Mouse (Mus musculus) naive thymus-derived CD4-positive, alpha-beta T cell, adult 2 months (primary cell): Measurements from ENCODE around the gene Shank1.
A peak's percentile ranks its signal among the peaks of the same experiment; 100 is the strongest.
"Not testable (repeated sequence)": the region's sequence is repeated elsewhere in the genome, so short reads cannot be mapped to it uniquely, and the experiment has no call there.

Experiments used
- DNase-seq: peaks from one replicate; pipeline ENCODE4 v3.0.0-alpha.2; 2011; ENCODE audit warnings: low read depth

The Shank1 gene

DNA sequence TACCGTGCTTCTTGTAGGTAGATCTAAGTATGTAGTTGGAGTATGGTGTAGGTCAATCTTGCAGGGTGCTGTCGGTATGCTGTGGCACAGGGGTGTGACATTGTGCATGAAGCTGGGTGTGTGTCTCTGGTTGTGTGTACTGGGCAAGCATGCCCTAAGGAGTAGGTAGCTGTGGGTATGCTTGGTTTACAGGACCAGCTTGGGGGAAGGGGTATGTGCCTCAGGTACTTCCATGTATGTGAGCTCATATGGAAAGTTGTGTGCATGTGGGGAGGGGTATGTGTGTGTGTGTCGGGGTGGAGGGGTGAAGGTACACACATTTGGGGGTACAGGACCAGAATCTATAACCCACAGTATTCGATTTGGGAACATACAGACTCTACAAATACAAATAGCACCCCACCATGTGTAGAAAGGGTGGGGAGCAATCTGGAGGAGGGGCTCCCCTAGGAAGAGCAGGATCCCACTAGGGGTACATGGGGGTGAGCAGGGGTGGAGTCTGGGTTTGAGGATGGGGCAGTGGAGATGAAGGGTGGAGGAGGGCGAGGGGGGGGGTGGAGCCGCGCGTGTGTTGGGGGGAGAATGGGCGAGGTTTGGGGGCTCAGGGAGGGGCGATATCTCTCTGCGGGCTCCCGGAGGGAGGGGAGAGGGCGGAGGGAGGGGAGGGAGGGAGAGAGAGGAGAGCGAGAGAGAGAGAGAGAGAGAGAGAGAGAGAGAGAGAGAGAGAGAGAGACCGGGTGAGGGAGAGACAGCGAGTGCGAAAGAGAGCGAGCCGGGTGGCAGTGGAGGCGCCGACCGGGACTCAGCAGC, at the start of gene Shank1:
Shank1 (plus strand) TSS at position 779 of the 810 bp plus-strand sequence.
- DNase-seq: peak; percentile 13

DNA sequence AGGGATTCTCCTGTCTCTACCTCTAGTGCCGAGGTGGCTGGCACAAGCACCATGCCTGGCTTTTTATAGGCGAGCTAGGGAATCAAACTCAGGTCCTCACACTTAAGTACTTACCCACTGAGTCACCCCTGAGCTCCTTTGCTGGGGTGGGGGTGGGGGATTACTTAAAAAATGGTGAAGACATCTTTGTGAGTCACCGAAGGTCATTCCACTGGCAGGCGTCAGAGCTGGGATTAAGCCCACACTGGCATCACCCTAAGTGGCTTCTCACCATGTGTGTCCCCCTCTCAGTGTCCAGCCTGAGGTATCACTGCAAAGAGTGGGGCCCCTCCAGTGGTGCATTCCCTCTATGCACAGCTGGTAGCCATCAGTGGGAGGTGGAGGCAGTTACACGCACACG, 49.6 kb upstream of the Shank1 start:
- no peak for DNase-seq

DNA sequence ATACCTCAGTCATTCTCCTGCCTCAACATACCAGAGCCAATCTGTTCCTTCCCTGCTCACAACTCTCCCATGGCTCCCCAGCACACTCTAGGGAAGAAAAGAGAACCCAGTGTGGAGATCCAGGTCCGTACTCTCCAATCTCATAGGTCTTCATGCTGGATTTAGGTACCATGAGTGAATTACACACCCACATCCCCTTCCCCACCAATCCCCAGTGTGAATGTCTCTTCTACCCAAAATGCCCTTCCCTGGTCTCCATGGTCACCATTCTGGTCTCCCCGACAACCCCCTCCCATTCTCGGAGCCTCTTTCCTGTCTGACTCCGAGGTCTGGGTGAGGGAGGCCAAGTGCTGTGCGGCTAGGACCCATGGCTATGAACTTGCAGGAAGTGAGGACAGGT, 48.9 kb upstream of the Shank1 start, which contains the start of gene Gm15517:
Gm15517 (plus strand) TSS at position 301 of the 400 bp plus-strand sequence.
- DNase-seq: no peak

DNA sequence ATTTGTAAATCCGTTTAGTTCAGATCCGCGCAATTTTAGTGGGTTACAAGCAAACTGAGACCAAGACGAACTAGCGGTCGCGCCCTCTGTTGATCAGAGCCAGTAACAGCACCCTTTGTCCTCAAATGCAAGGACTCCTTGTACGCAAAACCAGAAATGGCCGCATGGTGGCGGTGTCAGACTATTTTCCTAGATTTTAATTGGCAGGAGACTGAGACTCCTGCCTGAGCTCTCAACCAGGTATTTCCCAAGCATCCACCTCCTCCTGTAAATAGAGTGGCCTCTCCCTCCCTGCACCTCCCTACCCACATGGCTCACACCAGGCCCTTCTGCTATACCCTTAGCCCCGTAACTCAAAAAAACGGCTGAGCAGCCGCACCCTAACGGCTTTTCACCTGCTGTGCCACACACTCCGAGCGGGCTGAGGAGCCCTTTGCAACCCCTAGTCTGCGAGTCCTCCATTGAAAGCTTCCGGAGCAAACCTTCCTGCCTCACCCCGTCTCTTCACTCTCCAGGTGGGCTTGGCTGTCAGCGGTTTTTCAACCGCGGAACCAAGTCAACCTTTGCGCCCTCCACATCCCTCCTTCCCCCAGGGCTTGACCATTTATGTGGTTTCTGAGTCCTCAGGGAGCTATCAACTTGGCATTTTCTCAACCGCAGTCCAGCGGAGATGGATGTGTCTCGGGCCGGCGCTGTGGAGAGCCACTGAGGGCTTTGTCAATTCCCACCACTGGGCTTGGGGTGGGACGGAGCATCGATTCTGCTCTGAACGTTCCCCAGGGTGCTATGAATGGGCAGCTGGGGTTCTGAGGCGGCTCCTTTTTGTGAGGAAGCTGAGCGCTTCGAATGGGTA, 47.0 kb upstream of the Shank1 start:
- peak; percentile 96 for DNase-seq

DNA sequence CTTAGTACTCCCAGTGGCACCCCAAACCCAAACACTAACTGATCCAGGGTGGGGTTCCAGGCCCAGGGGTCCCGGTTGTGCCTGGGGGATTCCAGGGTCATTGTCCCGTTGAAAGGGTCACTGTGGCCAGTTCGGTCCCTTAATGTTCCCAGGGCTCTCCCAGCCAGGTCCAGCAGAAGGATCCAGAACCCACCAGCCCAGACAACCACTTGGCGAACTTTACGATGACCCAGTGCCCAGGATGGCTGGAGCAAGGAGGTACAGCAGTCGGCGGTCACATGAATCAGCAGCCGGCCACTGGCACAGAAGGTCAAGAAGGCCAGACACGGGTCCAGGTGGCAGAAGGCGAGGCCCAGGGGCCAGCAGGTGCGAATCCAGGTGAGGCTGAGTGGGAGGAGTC, 41.9 kb upstream of the Shank1 start:
- DNase-seq: no peak

DNA sequence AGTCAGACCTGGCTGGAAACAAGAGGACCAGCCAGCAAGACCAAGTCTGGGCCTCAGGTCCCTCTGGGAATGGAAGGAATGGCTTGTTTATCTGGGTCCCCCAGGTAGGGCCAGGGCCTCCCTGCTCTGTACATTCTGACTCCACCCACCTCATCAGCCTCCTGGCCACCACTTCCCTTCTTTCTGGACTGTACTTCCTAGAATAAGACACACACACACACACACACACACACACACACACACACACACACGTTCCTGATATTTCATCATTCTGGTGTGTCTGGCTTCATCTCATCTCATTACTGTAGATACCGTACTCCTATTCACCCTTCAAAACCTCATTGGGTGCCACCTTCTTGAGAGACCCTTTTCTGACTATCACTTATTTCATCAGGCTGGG, 40.7 kb upstream of the Shank1 start:
- DNase-seq: no peak

DNA sequence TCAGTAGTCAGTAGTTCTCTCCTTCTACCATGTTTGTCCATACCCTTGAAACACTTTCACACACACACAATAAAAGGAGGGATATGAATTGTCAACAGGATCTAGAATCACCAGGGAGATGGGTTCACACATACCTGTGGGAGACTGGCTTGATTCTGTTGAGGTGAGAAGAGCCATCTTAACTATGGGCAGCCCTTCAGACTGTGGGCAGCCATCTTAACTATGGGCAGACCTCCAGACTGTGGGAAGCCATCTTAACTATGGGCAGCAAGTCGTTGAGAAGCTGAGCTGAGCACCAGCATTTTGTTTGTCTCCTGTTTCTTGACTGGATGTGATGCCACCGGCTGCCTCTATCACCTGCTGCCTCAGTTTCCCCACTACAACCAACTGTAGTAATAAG, 38.7 kb upstream of the Shank1 start:
- DNase-seq: peak; percentile 31

DNA sequence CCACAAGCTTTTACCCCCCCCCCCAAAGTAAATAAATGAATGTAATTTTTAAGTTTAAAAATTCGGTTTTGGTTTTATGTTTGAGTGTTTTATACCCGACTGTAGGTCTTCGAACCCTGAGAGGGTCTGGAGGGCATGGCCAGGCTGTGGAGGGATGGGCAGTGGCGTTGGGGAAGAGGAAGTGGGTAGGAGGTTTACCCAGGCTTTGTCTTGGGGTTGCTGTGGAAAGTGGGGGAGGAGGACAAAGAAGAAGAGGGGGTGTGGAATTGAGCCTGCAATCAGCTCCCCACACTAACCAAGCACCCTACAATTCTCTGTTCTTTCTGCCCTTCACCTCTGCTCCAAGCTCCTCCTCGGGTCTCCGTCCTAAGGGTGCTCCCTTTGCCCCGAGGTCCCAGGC, 37.5 kb upstream of the Shank1 start:
- DNase-seq: no peak

DNA sequence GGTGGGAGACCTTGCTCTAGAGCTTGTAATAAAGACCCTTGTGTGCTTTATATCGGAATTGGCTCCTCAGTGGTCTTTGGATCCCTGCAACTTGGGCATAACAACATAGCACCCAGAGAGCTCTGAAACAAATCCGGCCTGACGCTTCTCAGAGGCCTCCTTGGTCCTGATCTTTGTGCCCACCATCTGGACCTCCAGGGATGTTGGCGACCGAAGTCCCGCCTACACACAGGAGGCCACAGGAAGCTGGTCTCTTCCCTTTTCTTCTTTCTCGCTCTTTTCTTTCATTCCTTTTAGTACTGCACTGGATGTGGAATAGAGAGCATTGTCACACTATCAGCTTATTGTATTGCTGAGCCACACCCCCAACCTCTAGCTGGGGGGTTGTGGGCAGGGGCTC, 36.6 kb upstream of the Shank1 start:
- DNase-seq: no peak

DNA sequence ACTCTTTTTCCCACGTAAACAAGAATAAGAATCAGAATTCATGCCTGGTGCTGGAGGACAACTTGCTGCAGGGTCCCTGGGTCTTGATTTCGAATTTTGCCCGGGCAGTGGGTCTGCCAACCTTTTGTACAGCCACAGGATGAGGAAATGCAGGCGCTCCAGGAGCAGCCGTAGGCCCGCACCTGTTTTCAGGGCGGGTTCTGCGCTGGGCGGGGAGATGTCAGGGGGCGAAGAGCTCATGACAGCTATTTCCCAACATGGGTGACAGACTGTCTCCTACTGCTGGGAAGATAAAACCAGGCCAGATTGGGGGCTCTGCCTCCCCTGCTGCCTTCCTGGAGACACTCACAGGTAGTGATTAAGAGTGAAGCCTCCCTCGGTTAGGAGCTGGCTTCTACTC, 36.0 kb upstream of the Shank1 start:
- no peak for DNase-seq

DNA sequence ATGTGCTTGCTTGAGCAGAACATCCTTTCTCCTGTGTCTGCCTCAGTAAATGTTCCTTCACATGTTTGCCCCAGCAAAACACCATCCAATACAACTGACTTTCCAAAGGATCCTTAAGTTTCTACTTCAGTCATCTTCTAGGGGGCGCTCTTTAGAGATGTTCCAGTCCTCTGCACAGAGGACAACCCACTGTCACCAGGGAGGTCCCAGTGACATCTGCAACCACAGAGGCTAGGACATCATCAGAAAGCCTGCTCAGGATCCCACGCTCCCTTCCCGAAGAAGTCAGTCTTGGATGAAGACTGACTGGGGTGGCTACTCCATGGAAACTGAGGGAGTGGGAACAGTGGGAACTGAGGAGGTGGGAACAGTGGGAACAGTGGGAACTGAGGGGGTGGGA, 34.5 kb upstream of the Shank1 start:
- DNase-seq: no peak

DNA sequence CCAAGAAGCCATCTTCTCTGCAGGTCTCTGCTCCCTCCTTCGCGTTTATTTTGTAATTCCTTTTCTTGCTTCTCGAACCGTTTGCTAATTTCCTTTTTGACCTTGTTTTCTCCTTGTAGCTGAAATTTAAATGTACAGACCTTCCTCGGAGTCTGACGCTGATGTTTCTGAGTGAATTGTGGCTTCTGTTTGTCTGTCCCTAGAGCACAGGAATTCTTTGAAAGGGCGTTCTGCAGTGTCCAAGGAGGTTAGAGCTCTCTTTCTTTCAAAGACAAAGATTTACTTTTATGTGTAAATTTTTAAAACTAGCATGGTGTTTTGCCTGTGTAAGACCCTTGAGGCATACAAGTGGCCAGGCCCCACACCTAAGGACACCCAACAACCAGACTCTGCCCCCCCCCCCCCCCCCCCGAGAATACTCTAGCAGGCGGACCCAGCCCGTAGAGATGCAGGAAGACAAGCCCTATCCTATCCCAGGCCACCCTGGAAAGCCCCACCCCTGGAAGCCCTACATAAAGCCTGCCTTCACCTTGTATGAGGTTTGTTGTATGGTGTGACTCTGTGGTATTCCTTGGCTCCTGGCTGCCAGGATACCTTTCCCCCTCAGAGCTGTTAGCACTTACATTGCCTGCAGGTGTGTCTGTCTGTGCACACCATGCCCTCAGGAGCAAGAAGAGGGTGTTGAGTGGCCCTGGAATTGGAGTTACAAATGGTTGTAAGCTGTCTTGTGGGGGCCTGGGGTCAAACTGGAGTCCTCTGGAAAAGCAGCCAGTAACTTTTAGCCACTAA, 33.4 kb upstream of the Shank1 start:
- DNase-seq: no peak

DNA sequence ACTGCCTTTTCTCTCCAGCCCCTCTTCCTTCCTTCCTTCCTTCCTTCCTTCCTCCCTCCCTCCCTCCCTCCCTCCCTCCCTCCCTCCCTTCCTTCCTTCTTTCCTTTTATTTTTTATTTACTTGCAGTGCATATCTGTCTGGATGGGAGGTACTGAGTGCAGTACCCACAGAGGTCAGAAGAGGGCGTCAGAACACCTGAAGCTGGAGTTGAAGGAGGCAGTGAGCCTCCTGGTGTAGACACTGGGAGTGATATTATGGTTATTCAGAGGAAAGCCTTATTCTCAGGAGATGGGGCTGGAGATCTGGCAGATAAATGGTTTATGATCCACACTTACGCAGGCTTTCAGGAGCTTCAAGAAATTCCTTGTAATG, 32.8 kb upstream of the Shank1 start:
- peak; percentile 49 for DNase-seq

DNA sequence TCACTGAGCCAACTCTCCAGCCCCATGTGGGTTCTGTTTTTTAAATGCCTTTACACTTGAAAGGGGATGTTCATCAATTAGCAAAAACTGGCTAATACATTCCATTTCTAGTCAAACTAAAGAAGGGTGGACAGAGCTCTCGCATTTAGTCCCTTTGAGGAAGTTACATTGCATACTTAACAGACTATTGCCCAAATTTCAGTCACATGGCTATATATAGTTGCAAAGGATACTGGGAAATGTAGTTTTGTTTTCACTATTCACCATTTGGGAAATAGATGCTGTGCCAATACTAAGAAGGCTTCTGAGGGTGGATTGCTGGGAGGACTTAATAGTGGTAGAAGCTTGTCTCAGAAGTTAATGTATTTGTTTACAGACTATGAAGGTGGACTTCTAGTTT, 29.1 kb upstream of the Shank1 start:
- no peak for DNase-seq

DNA sequence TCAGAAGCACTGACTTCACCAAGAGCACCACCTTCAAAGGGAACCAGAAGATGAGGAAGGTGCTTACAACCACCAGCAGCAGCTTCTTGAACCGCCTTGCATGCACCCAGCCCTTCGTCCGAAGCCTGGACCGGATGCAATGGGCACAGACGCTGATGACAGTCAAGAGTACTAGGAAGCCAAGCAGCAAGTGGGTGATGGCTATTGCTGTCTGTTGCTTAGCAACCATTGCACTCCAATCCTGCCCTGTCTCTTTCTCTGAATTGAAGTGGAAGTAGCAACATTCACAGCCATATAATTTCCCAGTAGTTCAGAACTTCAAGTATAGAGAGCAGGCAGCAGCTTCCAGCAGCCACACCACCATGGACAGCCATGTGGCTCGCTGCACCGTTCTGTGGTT, 28.5 kb upstream of the Shank1 start:
- no peak for DNase-seq

DNA sequence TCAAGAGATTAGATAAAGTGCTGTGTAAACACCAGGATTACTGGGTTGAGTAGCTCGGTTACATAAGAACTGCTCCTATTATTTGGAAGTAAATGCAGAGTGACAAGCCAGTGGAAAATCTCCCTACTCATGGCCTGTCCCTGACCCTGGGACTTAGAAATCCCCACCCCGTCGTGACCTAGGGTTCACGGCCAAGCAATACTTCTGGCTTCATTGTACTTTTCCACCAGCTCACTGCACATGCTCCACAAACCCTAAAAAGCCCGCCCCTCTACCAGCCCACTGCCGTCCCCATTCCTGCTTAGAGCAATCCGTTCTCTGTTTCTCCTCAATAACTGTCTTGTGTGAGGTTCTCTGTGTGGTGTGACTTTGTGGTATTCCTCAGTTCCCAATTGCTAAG, 22.3 kb upstream of the Shank1 start:
- DNase-seq: no peak

DNA sequence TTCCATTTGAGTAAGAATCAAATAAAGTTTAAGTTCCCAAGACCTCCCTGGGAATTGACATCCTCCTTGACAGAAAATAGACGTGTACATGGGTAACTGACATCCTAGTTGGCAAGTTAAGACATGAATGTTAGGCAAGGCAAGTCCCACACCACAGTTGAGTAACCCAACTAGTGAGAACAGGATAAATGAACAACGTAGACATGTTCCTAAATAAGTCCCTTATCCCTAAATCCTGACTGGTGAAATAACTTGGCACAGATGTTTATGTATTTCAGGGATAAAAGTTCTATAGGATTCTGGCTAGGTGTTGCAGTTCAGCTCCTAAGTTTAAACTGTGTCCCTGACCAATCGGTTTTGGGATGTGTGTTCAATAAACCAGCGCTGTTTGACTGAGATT, 19.1 kb upstream of the Shank1 start:
- DNase-seq: no peak

DNA sequence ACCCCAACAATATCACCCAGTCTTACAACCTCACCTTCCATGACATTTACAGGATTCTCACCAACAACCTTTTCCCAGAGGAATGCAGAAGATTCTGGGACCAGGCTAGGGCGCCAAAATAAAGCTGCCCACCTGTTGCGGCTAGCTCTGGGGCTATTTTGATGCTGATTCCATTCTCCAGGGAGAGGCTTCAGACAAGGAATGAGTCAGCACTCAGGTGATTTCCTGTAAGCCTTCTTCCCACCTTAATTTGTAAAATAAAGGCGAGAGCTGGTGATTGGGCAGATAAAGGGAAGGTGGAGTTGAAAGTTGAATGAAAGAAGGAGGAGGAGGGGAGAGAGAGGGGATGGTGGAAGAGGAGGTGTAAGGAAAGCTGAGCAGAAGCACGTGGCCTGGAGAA, 18.6 kb upstream of the Shank1 start:
- no peak for DNase-seq

DNA sequence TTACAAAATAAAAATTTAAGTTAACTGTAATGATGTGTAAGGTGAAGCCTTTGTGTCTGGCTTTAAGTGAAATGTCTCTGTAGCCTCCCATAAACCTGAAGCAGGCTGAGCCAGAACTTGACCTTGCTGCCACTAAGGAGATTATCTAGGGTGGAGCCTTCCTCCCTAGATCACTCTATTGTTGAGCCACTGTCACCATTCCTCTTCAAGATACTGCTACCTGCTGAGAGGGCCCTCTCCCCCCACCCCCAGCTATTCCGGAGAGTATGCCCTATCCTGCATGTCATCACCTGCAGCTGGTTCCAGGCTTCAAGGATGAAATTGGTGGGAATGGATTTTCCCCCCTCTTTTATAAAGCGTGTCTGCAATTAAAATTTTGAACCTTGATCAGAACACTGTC, 12.6 kb upstream of the Shank1 start:
- DNase-seq: not testable (repeated sequence)

DNA sequence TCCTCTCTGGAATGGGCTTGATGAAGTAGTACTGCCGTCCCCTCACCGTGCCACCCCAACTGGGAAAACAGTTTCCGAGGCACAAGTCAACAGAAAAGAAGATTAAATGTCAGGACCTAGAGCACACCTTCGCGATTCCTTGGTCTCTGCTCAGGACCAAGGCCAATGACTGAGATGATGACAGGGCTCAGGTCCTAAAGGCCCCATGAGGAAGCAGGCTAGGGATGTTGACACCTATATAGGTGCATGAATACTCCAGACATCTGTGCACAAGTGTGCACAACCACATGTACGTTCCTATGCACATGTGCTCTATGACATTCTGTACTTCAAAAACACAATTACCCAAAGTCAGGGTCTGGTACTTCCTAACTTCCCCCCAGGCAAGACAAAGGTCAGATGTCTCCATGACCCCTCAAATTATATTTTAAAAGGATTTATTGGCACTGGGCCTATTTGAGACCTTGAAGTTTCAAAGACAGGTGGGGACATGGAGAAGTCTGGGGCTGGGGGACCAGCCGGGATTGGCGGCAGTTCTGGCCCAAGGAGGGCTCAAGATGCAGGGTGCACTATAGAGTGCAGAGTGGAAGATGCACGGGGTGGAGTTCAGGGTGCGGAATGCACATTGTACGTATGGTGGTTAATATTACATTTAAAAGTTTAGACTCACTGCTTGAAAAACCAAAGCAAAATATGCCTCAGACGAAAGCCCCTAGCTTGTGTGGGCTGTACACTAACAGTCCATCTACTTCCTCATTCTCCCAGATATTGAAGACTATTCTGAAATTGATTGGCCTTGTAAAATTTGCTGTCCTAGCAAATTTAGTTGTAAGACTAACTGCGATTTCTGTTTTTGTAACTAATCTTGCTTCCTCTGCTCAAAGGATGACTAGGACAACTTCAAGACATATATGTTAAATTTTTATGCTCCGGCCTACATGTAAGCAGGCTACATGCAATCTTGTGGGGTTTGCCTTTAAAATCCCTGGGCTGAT, 6.4 kb upstream of the Shank1 start:
- peak; percentile 10 for DNase-seq

DNA sequence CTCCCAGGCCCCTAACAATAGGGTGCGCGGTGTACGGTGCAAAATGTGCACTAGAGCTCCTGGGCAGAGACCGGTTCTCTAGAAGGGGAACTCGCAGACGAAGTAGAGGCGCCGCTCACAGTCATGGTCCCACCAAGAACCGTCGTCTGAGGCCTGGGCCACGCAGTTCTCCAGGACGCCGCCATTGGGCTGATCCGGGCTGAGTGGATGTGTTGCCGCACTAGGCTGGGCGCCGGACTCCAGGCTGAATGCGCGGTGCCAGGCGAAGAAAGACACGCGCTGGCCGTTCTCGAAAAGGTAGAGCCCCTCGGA, 5.6 kb upstream of the Shank1 start:
- no peak for DNase-seq
